Mouse (Mus musculus) intestine, embryonic 16.5 days (tissue): ENCODE results near the gene Olfr631. TPM values are rescaled to one million over a fixed set of nuclear protein-coding genes. Genes with fewer than 3 reads are reported as not detected.

Experiments used
- ATAC-seq: fragments of 200-750 bp; cut with Nextera tagmentation; 2 replicates; pipeline ENCODE4 v1.8.0; 2017; ENCODE audit warnings: moderate TSS enrichment, moderate library complexity
- H3K27ac ChIP-seq: fragments of 300-500 bp; sonication (generic); 2 replicates; pipeline ENCODE4 v1.5.1; 2014; ENCODE audit warnings: mild to moderate bottlenecking, low read length
- H3K27me3 ChIP-seq: fragments of 300-500 bp; sonication (generic); replicated peaks from 2 replicates; pipeline ENCODE4 v1.6.1; 2014; ENCODE audit warnings: low read length, control low read depth, mixed read lengths; ENCODE audit not compliant: control insufficient read depth, insufficient read depth
- H3K36me3 ChIP-seq: fragments of 300-500 bp; sonication (generic); 2 replicates; pipeline ENCODE4 v1.6.1; 2014; ENCODE audit warnings: low read length, control low read depth; ENCODE audit not compliant: control insufficient read depth, insufficient read depth
- H3K4me1 ChIP-seq: fragments of 300-500 bp; sonication (generic); 2 replicates; pipeline ENCODE4 v1.6.1; 2014; ENCODE audit warnings: low read length, control low read depth, mixed read lengths; ENCODE audit not compliant: control insufficient read depth, insufficient read depth
- H3K4me2 ChIP-seq: fragments of 300-500 bp; sonication (generic); 2 replicates; pipeline ENCODE4 v1.6.1; 2014; ENCODE audit warnings: low read depth, low read length, control low read depth
- H3K4me3 ChIP-seq: fragments of 300-500 bp; sonication (generic); 2 replicates; pipeline ENCODE4 v1.5.1; 2014; ENCODE audit warnings: mild to moderate bottlenecking, low read length
- H3K9ac ChIP-seq: fragments of 300-500 bp; sonication (generic); 2 replicates; pipeline ENCODE4 v1.6.1; 2014; ENCODE audit warnings: low read depth, low read length
- H3K9me3 ChIP-seq: fragments of 300-500 bp; sonication (generic); 2 replicates; pipeline ENCODE4 v1.6.1; 2016; ENCODE audit warnings: low read length, control low read depth; ENCODE audit not compliant: control insufficient read depth
- WGBS: fragments of 180-500 bp; shearing (Covaris S2); extraction: QIAGEN DNeasy Blood & Tissue Kit; methylation state at CpG from one replicate; pipeline ENCODE4 v1.1.7; 2014; 5-methylcytosine and 5-hydroxymethylcytosine counted together
- polyA plus RNA-seq: library from polyadenylated mRNA; unstranded; fragments of >200 nt; fragmentation: Nextera tagmentation; extraction: Ambion mirVana; gene quantifications from 2 replicates; pipeline ENCODE4 v1.2.1, GENCODE M21; 2015

The Olfr631 gene
- not detected in 2 replicates for polyA plus RNA-seq

GRCm38 (mm10) chr7:103928525-103928924 lies at the start of gene Olfr631:
Olfr631 (plus strand) TSS chr7:103928825.
- no peak within 1 kb of the TSS for H3K4me2 ChIP-seq
- ATAC-seq: no peak
- H3K9me3 ChIP-seq: no peaks in the 10 kb centered on the region

GRCm38 (mm10) chr7:103886152-103886551 lies 42.5 kb upstream of the Olfr631 start, which contains the start of gene Olfr66:
Olfr66 (minus strand) TSS chr7:103886252.
- Histone ChIP-seq H3K4me2 (no peak within 1 kb of the TSS), H3K9me3 (no peaks in the 10 kb centered on the region), H3K9ac (no peak within 1 kb of the TSS), H3K36me3 (no peaks in the 10 kb centered on the region), H3K27ac (no peak within 1 kb of the TSS), H3K4me1 (no peaks in the 10 kb centered on the region), H3K27me3 (no peaks in the 10 kb centered on the region), H3K4me3 (no peak within 1 kb of the TSS)
- ATAC-seq: no peak

More at GRCm38 (mm10) chr7:103928525-103928924, at the start of gene Olfr631:
- Histone ChIP-seq H3K4me1 (no peaks in the 10 kb centered on the region), H3K27ac (no peak within 1 kb of the TSS), H3K27me3 (no peaks in the 10 kb centered on the region), H3K9ac (no peak within 1 kb of the TSS), H3K36me3 (no peaks in the 10 kb centered on the region), H3K4me3 (no peak within 1 kb of the TSS)

GRCm38 (mm10) chr7:103894385-103894784 lies 34.2 kb upstream of the Olfr631 start, which contains the start of gene Olfr64:
Olfr64 (minus strand) TSS chr7:103894485.
- H3K4me1 ChIP-seq: no peaks in the 10 kb centered on the region
- H3K27ac ChIP-seq: no peak within 1 kb of the TSS
- H3K4me2 ChIP-seq: no peak within 1 kb of the TSS
- no peaks in the 10 kb centered on the region for H3K27me3 ChIP-seq
- H3K36me3 ChIP-seq: no peaks in the 10 kb centered on the region
- no peak within 1 kb of the TSS for H3K4me3 ChIP-seq
- no peaks in the 10 kb centered on the region for H3K9me3 ChIP-seq
- H3K9ac ChIP-seq: no peak within 1 kb of the TSS
- no peak for ATAC-seq
- WGBS: 71% methylated on average over 1 of the region's 1 CpGs

GRCm38 (mm10) chr7:103903187-103903586 lies 25.4 kb upstream of the Olfr631 start, which contains the start of gene Olfr65:
Olfr65 (plus strand) TSS chr7:103903487.
- Histone ChIP-seq H3K9ac (no peak within 1 kb of the TSS), H3K9me3 (no peaks in the 10 kb centered on the region), H3K4me3 (no peak within 1 kb of the TSS), H3K27me3 (no peaks in the 10 kb centered on the region), H3K4me2 (no peak within 1 kb of the TSS), H3K4me1 (no peaks in the 10 kb centered on the region), H3K36me3 (no peaks in the 10 kb centered on the region), H3K27ac (no peak within 1 kb of the TSS)
- WGBS: 83% methylated on average over 2 of the region's 2 CpGs
- ATAC-seq: no peak

GRCm38 (mm10) chr7:103910047-103910446 lies 18.6 kb upstream of the Olfr631 start:
- Histone ChIP-seq H3K27me3 (no peaks in the 10 kb centered on the region), H3K9ac (no peak overlapping the region), H3K4me2 (no peak overlapping the region), H3K9me3 (no peaks in the 10 kb centered on the region), H3K27ac (no peak overlapping the region), H3K4me1 (no peaks in the 10 kb centered on the region), H3K4me3 (no peak overlapping the region), H3K36me3 (no peaks in the 10 kb centered on the region)
- 29% methylated on average over 3 of the region's 3 CpGs for WGBS
- ATAC-seq: peak; percentile 98

GRCm38 (mm10) chr7:103912969-103913511 lies 15.6 kb upstream of the Olfr631 start:
- WGBS: 52% methylated on average over 8 of the region's 8 CpGs
- no peak for ATAC-seq
- no peaks in the 10 kb centered on the region for H3K9me3 ChIP-seq
- H3K4me1 ChIP-seq: no peaks in the 10 kb centered on the region
- H3K4me3 ChIP-seq: no peak overlapping the region
- H3K36me3 ChIP-seq: no peaks in the 10 kb centered on the region
- no peak overlapping the region for H3K27ac ChIP-seq
- H3K9ac ChIP-seq: no peak overlapping the region
- H3K4me2 ChIP-seq: no peak overlapping the region
- no peaks in the 10 kb centered on the region for H3K27me3 ChIP-seq

- no peak overlapping the region for H3K4me3 ChIP-seq
- H3K27me3 ChIP-seq: no peaks in the 10 kb centered on the region
- H3K27ac ChIP-seq: no peak overlapping the region
- no peaks in the 10 kb centered on the region for H3K9me3 ChIP-seq
- H3K9ac ChIP-seq: no peak overlapping the region
- ATAC-seq: peak; percentile 71
- H3K4me1 ChIP-seq: no peaks in the 10 kb centered on the region
- no peak overlapping the region for H3K4me2 ChIP-seq
- H3K36me3 ChIP-seq: no peaks in the 10 kb centered on the region
These were observed 13.3 kb upstream of the Olfr631 start for GRCm38 (mm10) chr7:103915338-103915737.

GRCm38 (mm10) chr7:103934264-103934663 lies 5.6 kb downstream of the Olfr631 start, which contains the start of gene Olfr632:
Olfr632 (plus strand) TSS chr7:103934347.
- Histone ChIP-seq H3K4me3 (no peak within 1 kb of the TSS), H3K27me3 (no peaks in the 10 kb centered on the region), H3K9me3 (no peaks in the 10 kb centered on the region), H3K27ac (no peak within 1 kb of the TSS), H3K9ac (no peak within 1 kb of the TSS), H3K4me1 (no peaks in the 10 kb centered on the region), H3K36me3 (no peaks in the 10 kb centered on the region), H3K4me2 (no peak within 1 kb of the TSS)
- WGBS: 66% methylated on average over 2 of the region's 2 CpGs
- ATAC-seq: no peak

- H3K27me3 ChIP-seq: no peaks in the 10 kb centered on the region
- no peaks in the 10 kb centered on the region for H3K9me3 ChIP-seq
- 27% methylated on average over 2 of the region's 2 CpGs for WGBS
- no peaks in the 10 kb centered on the region for H3K36me3 ChIP-seq
- no peak overlapping the region for H3K9ac ChIP-seq
- no peak overlapping the region for H3K27ac ChIP-seq
- ATAC-seq: peak; percentile 33; the same call in 1 of the 2 replicates
- no peak overlapping the region for H3K4me2 ChIP-seq
- no peak overlapping the region for H3K4me3 ChIP-seq
- H3K4me1 ChIP-seq: no peaks in the 10 kb centered on the region
These were observed 14.1 kb downstream of the Olfr631 start for GRCm38 (mm10) chr7:103942730-103943129.

- Histone ChIP-seq H3K4me1 (no peaks in the 10 kb centered on the region), H3K4me2 (no peak within 1 kb of the TSS), H3K27ac (no peak within 1 kb of the TSS), H3K4me3 (no peak within 1 kb of the TSS), H3K9ac (no peak within 1 kb of the TSS), H3K36me3 (no peaks in the 10 kb centered on the region), H3K27me3 (no peaks in the 10 kb centered on the region), H3K9me3 (no peaks in the 10 kb centered on the region)
- no peak for ATAC-seq
These were observed 15.5 kb downstream of the Olfr631 start, which contains the start of gene Olfr633 for GRCm38 (mm10) chr7:103944137-103944536. Olfr633 (plus strand) TSS chr7:103944437.
